Mouse (Mus musculus): ENCODE results near the gene B9d1.

The B9d1 gene

DNA sequence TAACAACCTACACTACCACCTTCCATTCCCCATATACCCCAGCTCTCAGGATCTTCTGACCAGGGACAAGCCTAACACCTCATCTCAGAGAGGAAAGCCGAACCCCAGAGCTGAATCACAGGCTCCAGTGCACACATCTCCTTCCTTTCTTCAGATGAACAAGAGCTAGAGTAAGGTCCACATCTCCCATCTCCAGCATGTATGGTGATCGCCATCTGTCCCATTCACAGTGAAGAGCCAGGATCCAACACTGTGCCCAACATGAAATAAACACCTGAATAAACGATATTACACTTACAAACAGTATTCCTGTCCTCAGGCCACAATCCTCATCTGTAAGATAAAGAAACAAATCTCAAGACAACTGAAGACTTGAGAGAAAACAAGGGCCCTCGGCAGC is 42.8 kb downstream of the B9d1 start:
- no peak for TF ChIP-seq GATA4 (IDR thresholded peaks at IDR 0.05; ENCODE audit: insufficient replicate concordance, low read length)

DNA sequence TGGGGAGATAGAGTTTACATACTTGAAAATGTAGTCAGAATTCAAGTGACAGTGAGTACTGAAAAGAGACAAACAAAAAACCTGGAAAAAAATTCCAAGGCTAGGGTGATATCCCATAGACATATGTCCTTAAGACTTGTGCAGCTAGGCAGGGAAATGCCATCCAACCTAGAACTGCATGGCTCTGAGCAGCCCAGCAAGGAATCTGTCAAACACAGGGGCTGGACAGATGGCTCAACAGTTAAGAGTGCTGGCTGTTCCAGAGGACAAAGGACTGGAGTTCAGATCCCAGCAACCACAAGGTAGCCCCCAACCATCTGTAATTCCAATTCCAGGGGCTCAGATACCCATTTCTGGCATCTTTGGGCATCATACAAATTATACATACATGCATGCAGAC is 45.7 kb downstream of the B9d1 start:
- TF ChIP-seq GATA4 (IDR thresholded peaks at IDR 0.05; ENCODE audit: insufficient replicate concordance, low read length), result no peak

DNA sequence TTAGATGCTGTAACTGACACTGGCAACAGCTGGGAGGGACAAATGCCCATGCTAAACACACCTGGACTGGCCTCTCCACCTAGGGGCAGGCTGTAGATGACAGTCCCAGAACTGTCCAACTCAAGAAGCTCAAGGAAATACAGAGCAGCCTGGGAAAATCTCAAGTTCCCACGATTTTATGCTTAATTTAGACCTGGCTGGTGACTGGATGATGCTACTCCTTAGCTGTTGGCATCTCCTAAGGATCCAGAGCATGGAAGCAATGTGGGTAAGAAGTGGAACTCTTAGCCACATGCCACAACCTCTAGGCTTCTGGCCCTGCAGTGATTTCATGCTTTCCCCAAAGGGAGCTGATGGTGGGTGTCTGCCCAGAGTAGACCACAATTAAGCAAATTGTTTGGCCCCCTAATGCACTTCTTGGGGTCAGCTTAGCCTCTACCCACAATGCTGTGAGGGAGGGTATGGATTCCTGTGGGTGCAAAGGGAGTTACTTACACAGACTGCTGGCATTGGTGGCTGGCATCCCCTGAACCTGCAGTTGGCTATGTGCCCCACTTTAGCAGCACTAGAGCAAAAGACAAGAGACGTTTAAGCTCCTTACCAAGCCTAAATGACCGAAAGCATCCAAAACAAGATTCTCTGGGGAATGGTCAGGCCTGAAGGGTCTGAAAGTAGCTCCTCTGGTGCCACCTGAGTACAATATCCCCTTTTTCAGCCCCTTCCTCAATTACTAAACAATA is 48.2 kb downstream of the B9d1 start:
- TF ChIP-seq GATA4 (IDR thresholded peaks at IDR 0.05; ENCODE audit: insufficient replicate concordance, low read length), result no peak

- peak; percentile 80 for TF ChIP-seq GATA4 (IDR thresholded peaks at IDR 0.05; ENCODE audit: insufficient replicate concordance, low read length)
Measured at GRCm38 (mm10) chr11:61559572-61559971, 54.6 kb downstream of the B9d1 start.

DNA sequence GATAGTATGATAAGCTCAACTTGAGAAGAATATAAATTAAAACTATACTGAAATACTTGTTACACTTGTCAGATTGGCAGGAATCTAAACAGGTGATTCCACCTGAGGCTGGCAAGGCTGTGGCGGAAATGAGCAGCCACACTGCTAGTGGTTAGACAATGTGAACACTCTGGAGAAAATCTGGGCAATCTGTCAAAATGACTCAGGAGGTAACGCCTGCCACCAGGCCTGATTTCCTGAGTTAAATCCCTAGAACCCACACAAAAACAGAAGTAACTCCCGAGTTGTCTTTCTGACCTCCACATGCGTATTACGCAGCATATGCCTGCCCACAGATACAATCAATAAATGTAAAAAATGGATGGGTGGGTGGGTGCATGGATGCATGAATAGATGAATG is 57.5 kb downstream of the B9d1 start:
- no peak for TF ChIP-seq GATA4 (IDR thresholded peaks at IDR 0.05; ENCODE audit: insufficient replicate concordance, low read length)

Data from liver, adult (tissue).